Mouse (Mus musculus) hindbrain, embryonic 11.5 days (tissue): ENCODE data around the gene Fbxw15. TPM values are rescaled to one million over a fixed set of nuclear protein-coding genes. Genes with fewer than 3 reads are reported as not detected.

ENCODE experiments used
- ATAC-seq: fragments of 200-750 bp; cut with Nextera tagmentation; 2 replicates; pipeline ENCODE4 v1.8.0; 2017; ENCODE audit warnings: mild to moderate bottlenecking, moderate TSS enrichment, moderate library complexity; ENCODE audit not compliant: low FRiP score
- DNase-seq: peaks from one replicate; pipeline ENCODE4 v3.0.0-alpha.2; 2015; ENCODE audit warnings: low spot score
- H3K27ac ChIP-seq: fragments of 300-500 bp; sonication (generic); 2 replicates; pipeline ENCODE4 v1.5.1; 2014; ENCODE audit warnings: mild to moderate bottlenecking, low read depth, low read length
- H3K27me3 ChIP-seq: fragments of 300-500 bp; sonication (generic); 2 replicates; pipeline ENCODE4 v1.6.1; 2014; ENCODE audit warnings: mild to moderate bottlenecking, low read length, moderate library complexity, mixed read lengths; ENCODE audit not compliant: control insufficient read depth, insufficient read depth
- H3K36me3 ChIP-seq: fragments of 300-500 bp; sonication (generic); 2 replicates; pipeline ENCODE4 v1.6.1; 2014; ENCODE audit warnings: mild to moderate bottlenecking, low read length, moderate library complexity, mixed read lengths; ENCODE audit not compliant: control insufficient read depth, insufficient read depth
- H3K4me1 ChIP-seq: fragments of 300-500 bp; sonication (generic); replicated peaks from 2 replicates; pipeline ENCODE4 v1.6.1; 2014; ENCODE audit warnings: low read length, mixed read lengths; ENCODE audit not compliant: control insufficient read depth, insufficient read depth
- H3K4me2 ChIP-seq: fragments of 300-500 bp; sonication (generic); replicated peaks from 2 replicates; pipeline ENCODE4 v1.6.1; 2014; ENCODE audit warnings: mild to moderate bottlenecking, low read depth, low read length
- H3K4me3 ChIP-seq: fragments of 300-500 bp; sonication (generic); 2 replicates; pipeline ENCODE4 v1.5.1; 2014; ENCODE audit warnings: low read depth, low read length
- H3K9ac ChIP-seq: fragments of 300-500 bp; sonication (generic); 2 replicates; pipeline ENCODE4 v1.6.1; 2014; ENCODE audit warnings: low read depth, low read length
- H3K9me3 ChIP-seq: fragments of 300-500 bp; sonication (generic); 2 replicates; pipeline ENCODE4 v1.6.1; 2016; ENCODE audit warnings: low read length; ENCODE audit not compliant: control insufficient read depth
- WGBS: fragments of 180-500 bp; shearing (Covaris S2); extraction: QIAGEN DNeasy Blood & Tissue Kit; methylation state at CpG from one replicate; pipeline ENCODE4 v1.1.7; 2014; 5-methylcytosine and 5-hydroxymethylcytosine counted together
- polyA plus RNA-seq: library from polyadenylated mRNA; unstranded; fragments of >200 nt; fragmentation: Nextera tagmentation; extraction: Ambion mirVana; gene quantifications from 2 replicates; pipeline ENCODE4 v1.2.1, GENCODE M21; 2014

Fbxw15 gene
- polyA plus RNA-seq, 1 experiment from 2014 or later, result not detected

- H3K4me3 ChIP-seq, result no peak overlapping the region
- no peaks in the 10 kb centered on the region for H3K9me3 ChIP-seq
- no peak for DNase-seq
- H3K4me1 ChIP-seq, result no peaks in the 10 kb centered on the region
- no peak overlapping the region for H3K27ac ChIP-seq
- ATAC-seq, result no peak
- H3K27me3 ChIP-seq, result no peaks in the 10 kb centered on the region
- 79% methylated on average over 5 of the region's 5 CpGs for WGBS
- no peak overlapping the region for H3K4me2 ChIP-seq
- H3K9ac ChIP-seq, result no peak overlapping the region
- no peaks in the 10 kb centered on the region for H3K36me3 ChIP-seq
Observed at GRCm38 (mm10) chr9:109523385-109524064, 44.5 kb downstream of the Fbxw15 start.

Other genes starting within 250 kb of the Fbxw15 start
- not detected in 2 replicates for gene Fbxw28, start 228.6 kb downstream of the Fbxw15 start, polyA plus RNA-seq
- gene Fbxw22, start 164.0 kb downstream of the Fbxw15 start, polyA plus RNA-seq, result not detected in 2 replicates
- gene Fbxw16, start 119.1 kb downstream of the Fbxw15 start, polyA plus RNA-seq, result not detected in 2 replicates
- gene Fbxw19, start 72.4 kb downstream of the Fbxw15 start, polyA plus RNA-seq, result 0.09 TPM in 1 of 2 replicates, not detected in the other
- gene Fbxw24, start 57.8 kb upstream of the Fbxw15 start, polyA plus RNA-seq, result not detected in 2 replicates
- gene Fbxw25, start 96.4 kb upstream of the Fbxw15 start, polyA plus RNA-seq, result 0.13 TPM in 1 of 2 replicates, not detected in the other
- 0.10 TPM in 1 of 2 replicates, not detected in the other for gene Fbxw18, start 134.4 kb upstream of the Fbxw15 start, polyA plus RNA-seq
- gene Fbxw26, start 177.8 kb upstream of the Fbxw15 start, polyA plus RNA-seq, result not detected in 2 replicates
- not detected in 2 replicates for gene Fbxw27, start 222.4 kb upstream of the Fbxw15 start, polyA plus RNA-seq
- not detected in 2 replicates for gene Spink8, start 244.0 kb upstream of the Fbxw15 start, polyA plus RNA-seq